Mouse (Mus musculus): Measurements from ENCODE around the gene Slc37a3. TPM values are rescaled to one million over a fixed set of nuclear protein-coding genes. Genes with fewer than 3 reads are reported as not detected.
"Not testable (repeated sequence)": the region's sequence is repeated elsewhere in the genome, so short reads cannot be mapped to it uniquely, and the experiment has no call there.

Slc37a3 gene
- polyA plus RNA-seq, 1 experiment from 2014 or later, result 24.4 TPM

GRCm38 (mm10) chr6:39373301-39373955 is 4.0 kb downstream of the Slc37a3 start:
- ATAC-seq, result no peak
- no peak for DNase-seq (ENCODE audit: low spot score)
- WGBS, result 65% methylated on average over 4 of the region's 4 CpGs
- Histone ChIP-seq H3K27me3 (replicated peaks; ENCODE audit: insufficient read depth, low read length) (no peaks in the 10 kb centered on the region), H3K9ac (replicated peaks; ENCODE audit: low read depth) (no peak overlapping the region), H3K9me3 (ENCODE audit: low read length) (no peaks in the 10 kb centered on the region), H3K4me2 (replicated peaks; ENCODE audit: low read depth, low read length) (no peak overlapping the region), H3K4me1 (ENCODE audit: insufficient read depth, low read depth, low read length) (peaks cover 10% of the 10 kb centered on the region; the same call in 1 of the 2 replicates), H3K4me3 (ENCODE audit: low read depth, low read length) (no peak overlapping the region), H3K36me3 (ENCODE audit: insufficient read depth, low read length) (no peaks in the 10 kb centered on the region), H3K27ac (ENCODE audit: low read length) (no peak overlapping the region)
- TF ChIP-seq CTCF (IDR thresholded peaks at IDR 0.05) (no peak), EP300 (IDR thresholded peaks at IDR 0.05) (no peak)

- H3K4me3 ChIP-seq (ENCODE audit: low read depth, low read length), result no peak overlapping the region
- no peak for TF ChIP-seq EP300 (IDR thresholded peaks at IDR 0.05)
- TF ChIP-seq CTCF (IDR thresholded peaks at IDR 0.05), result no peak
- no peaks in the 10 kb centered on the region for H3K9me3 ChIP-seq (ENCODE audit: low read length)
- H3K4me1 ChIP-seq (ENCODE audit: insufficient read depth, low read depth, low read length), result peaks cover 10% of the 10 kb centered on the region; the same call in 1 of the 2 replicates
- no peak overlapping the region for H3K4me2 ChIP-seq (replicated peaks; ENCODE audit: low read depth, low read length)
- DNase-seq (ENCODE audit: low spot score) (peak; percentile 65), ATAC-seq (peak; percentile 27)
- H3K27me3 ChIP-seq (replicated peaks; ENCODE audit: insufficient read depth, low read length), result no peaks in the 10 kb centered on the region
- no peaks in the 10 kb centered on the region for H3K36me3 ChIP-seq (ENCODE audit: insufficient read depth, low read length)
- no peak overlapping the region for H3K9ac ChIP-seq (replicated peaks; ENCODE audit: low read depth)
- no peak overlapping the region for H3K27ac ChIP-seq (ENCODE audit: low read length)
- 18% methylated on average over 7 of the region's 7 CpGs for WGBS
These were observed 4.7 kb downstream of the Slc37a3 start for GRCm38 (mm10) chr6:39372727-39373126.

- H3K4me2 ChIP-seq (replicated peaks; ENCODE audit: low read depth, low read length), result no peak overlapping the region
- no peaks in the 10 kb centered on the region for H3K9me3 ChIP-seq (ENCODE audit: low read length)
- TF ChIP-seq CTCF (IDR thresholded peaks at IDR 0.05) (no peak), EP300 (IDR thresholded peaks at IDR 0.05) (no peak)
- no peaks in the 10 kb centered on the region for H3K36me3 ChIP-seq (ENCODE audit: insufficient read depth, low read length)
- H3K9ac ChIP-seq (replicated peaks; ENCODE audit: low read depth), result no peak overlapping the region
- no peaks in the 10 kb centered on the region for H3K27me3 ChIP-seq (replicated peaks; ENCODE audit: insufficient read depth, low read length)
- DNase-seq (ENCODE audit: low spot score) (no peak), ATAC-seq (no peak)
- no peak overlapping the region for H3K27ac ChIP-seq (ENCODE audit: low read length)
- H3K4me3 ChIP-seq (ENCODE audit: low read depth, low read length), result no peak overlapping the region
- peaks cover 10% of the 10 kb centered on the region; the same call in 1 of the 2 replicates for H3K4me1 ChIP-seq (ENCODE audit: insufficient read depth, low read depth, low read length)
These were observed 5.4 kb downstream of the Slc37a3 start for GRCm38 (mm10) chr6:39372042-39372441.

- Histone ChIP-seq H3K27ac (ENCODE audit: low read length) (no peak overlapping the region), H3K27me3 (replicated peaks; ENCODE audit: insufficient read depth, low read length) (no peaks in the 10 kb centered on the region), H3K4me1 (ENCODE audit: insufficient read depth, low read depth, low read length) (peaks cover 3% of the 10 kb centered on the region; the same call in 1 of the 2 replicates), H3K9ac (replicated peaks; ENCODE audit: low read depth) (no peak overlapping the region), H3K4me3 (ENCODE audit: low read depth, low read length) (no peak overlapping the region), H3K9me3 (ENCODE audit: low read length) (no peaks in the 10 kb centered on the region), H3K4me2 (replicated peaks; ENCODE audit: low read depth, low read length) (no peak overlapping the region), H3K36me3 (ENCODE audit: insufficient read depth, low read length) (no peaks in the 10 kb centered on the region)
- no peak for TF ChIP-seq EP300 (IDR thresholded peaks at IDR 0.05)
- TF ChIP-seq CTCF (IDR thresholded peaks at IDR 0.05), result no peak
- 71% methylated on average over 3 of the region's 3 CpGs for WGBS
- no peak for ATAC-seq
- no peak for DNase-seq (ENCODE audit: low spot score)
These were observed 7.8 kb downstream of the Slc37a3 start for GRCm38 (mm10) chr6:39369631-39370030.

GRCm38 (mm10) chr6:39362684-39363083 is 14.8 kb downstream of the Slc37a3 start:
- no peak for TF ChIP-seq EP300 (IDR thresholded peaks at IDR 0.05)
- TF ChIP-seq CTCF (IDR thresholded peaks at IDR 0.05), result no peak
- H3K4me3 ChIP-seq (ENCODE audit: low read depth, low read length), result no peak overlapping the region
- H3K4me1 ChIP-seq (ENCODE audit: insufficient read depth, low read depth, low read length), result no peaks in the 10 kb centered on the region
- ATAC-seq, result no peak
- DNase-seq (ENCODE audit: low spot score), result no peak
- no peak overlapping the region for H3K9ac ChIP-seq (replicated peaks; ENCODE audit: low read depth)
- no peaks in the 10 kb centered on the region for H3K27me3 ChIP-seq (replicated peaks; ENCODE audit: insufficient read depth, low read length)
- 94% methylated on average over 2 of the region's 2 CpGs for WGBS
- H3K36me3 ChIP-seq (ENCODE audit: insufficient read depth, low read length), result 0 out of 2 replicates have a peak, but pooled peaks cover 4% of the 10 kb centered on the region
- H3K4me2 ChIP-seq (replicated peaks; ENCODE audit: low read depth, low read length), result no peak overlapping the region
- H3K9me3 ChIP-seq (ENCODE audit: low read length), result no peaks in the 10 kb centered on the region
- H3K27ac ChIP-seq (ENCODE audit: low read length), result no peak overlapping the region

- not testable (repeated sequence) for H3K27me3 ChIP-seq (replicated peaks; ENCODE audit: insufficient read depth, low read length); DNase-seq (ENCODE audit: low spot score); H3K4me3 ChIP-seq (ENCODE audit: low read depth, low read length); H3K4me2 ChIP-seq (replicated peaks; ENCODE audit: low read depth, low read length); H3K27ac ChIP-seq (ENCODE audit: low read length); H3K9ac ChIP-seq (replicated peaks; ENCODE audit: low read depth); H3K9me3 ChIP-seq (ENCODE audit: low read length); H3K4me1 ChIP-seq (ENCODE audit: insufficient read depth, low read depth, low read length); ATAC-seq
- 95% methylated on average over 9 of the region's 9 CpGs for WGBS
- H3K36me3 ChIP-seq (ENCODE audit: insufficient read depth, low read length), result peaks cover 14% of the 10 kb centered on the region; the same call in 1 of the 2 replicates
These were observed 18.3 kb downstream of the Slc37a3 start for GRCm38 (mm10) chr6:39359207-39359606.

Measured in lung, postnatal 0 days (tissue).